Mouse (Mus musculus) neural tube, postnatal 0 days (tissue): Measurements from ENCODE around the gene Bcl2l12. TPM values are rescaled to one million over a fixed set of nuclear protein-coding genes. Genes with fewer than 3 reads are reported as not detected.

Source experiments
- microRNA-seq: library from miRNA; unstranded; fragments of <30 nt; microRNA quantifications from one replicate; pipeline ENCODE4, GENCODE M21; 2016
- polyA plus RNA-seq: library from polyadenylated mRNA; unstranded; fragments of >200 nt; fragmentation: Nextera tagmentation; extraction: Ambion mirVana; gene quantifications from 2 replicates; pipeline ENCODE4 v1.2.1, GENCODE M21; 2015

Bcl2l12 gene
- 9.2 and 11.8 TPM in 2 replicates for polyA plus RNA-seq

GRCm38 (mm10) chr7:44998501-44998955 lies at the start of gene Bcl2l12:
Gene Bcl2l12 (minus strand): TSS chr7:44998712.

GRCm38 (mm10) chr7:45017242-45018061 lies 18.9 kb upstream of the Bcl2l12 start, which contains the start of gene Rras:
Gene Rras (plus strand): TSS chr7:45017961.

GRCm38 (mm10) chr7:45015957-45016612 lies 17.6 kb upstream of the Bcl2l12 start, which contains the start of gene Scaf1:
Gene Scaf1 (minus strand): TSS chr7:45016363.

GRCm38 (mm10) chr7:44997231-44997939 lies 1.1 kb downstream of the Bcl2l12 start, which contains the start of gene Irf3:
Gene Irf3 (plus strand): TSS chr7:44997648.

GRCm38 (mm10) chr7:44986192-44986878 lies 12.2 kb downstream of the Bcl2l12 start, which contains the start of gene Prmt1:
Gene Prmt1 (minus strand): TSS chr7:44986568.

GRCm38 (mm10) chr7:44974383-44975116 lies 24.0 kb downstream of the Bcl2l12 start, which contains the start of gene Cpt1c:
Gene Cpt1c (minus strand): TSS chr7:44974851.

GRCm38 (mm10) chr7:44942904-44943303 lies 55.6 kb downstream of the Bcl2l12 start, which contains the start of gene Tsks:
Gene Tsks (plus strand): TSS chr7:44943204.

Small RNAs within 50 kb of the gene (microRNA-seq; reads per million reads assigned to microRNA genes)
- not detected for gene Mir7054

Other genes starting within 250 kb of the Bcl2l12 start
- 0.77 and 0.92 TPM in 2 replicates for gene Zfp473, start 247.7 kb downstream of the Bcl2l12 start, polyA plus RNA-seq
- gene Nup62, start 182.6 kb downstream of the Bcl2l12 start, polyA plus RNA-seq, result 30.3 and 34.3 TPM in 2 replicates
- gene Il4i1, start 182.3 kb downstream of the Bcl2l12 start, polyA plus RNA-seq, result 0.65 and 0.75 TPM in 2 replicates
- 4.6 TPM in 2 replicates for gene Atf5, start 182.1 kb downstream of the Bcl2l12 start, polyA plus RNA-seq
- 90.2 and 91.0 TPM in 2 replicates for gene Akt1s1, start 149.7 kb downstream of the Bcl2l12 start, polyA plus RNA-seq
- gene Tbc1d17, start 149.6 kb downstream of the Bcl2l12 start, polyA plus RNA-seq, result 103 and 107 TPM in 2 replicates
- 27.6 and 30.9 TPM in 2 replicates for gene Pnkp, start 141.6 kb downstream of the Bcl2l12 start, polyA plus RNA-seq
- 473 and 497 TPM in 2 replicates for gene Ptov1, start 128.9 kb downstream of the Bcl2l12 start, polyA plus RNA-seq
- gene Med25, start 106.0 kb downstream of the Bcl2l12 start, polyA plus RNA-seq, result 102 and 116 TPM in 2 replicates
- 15.0 and 17.1 TPM in 2 replicates for gene Fuz, start 102.6 kb downstream of the Bcl2l12 start, polyA plus RNA-seq
- gene Ap2a1, start 69.2 kb downstream of the Bcl2l12 start, polyA plus RNA-seq, result 115 and 126 TPM in 2 replicates
- 0.13 and 0.25 TPM in 2 replicates for gene Tsks, start 55.5 kb downstream of the Bcl2l12 start, polyA plus RNA-seq
- gene Cpt1c, start 23.9 kb downstream of the Bcl2l12 start, polyA plus RNA-seq, result 47.3 and 54.4 TPM in 2 replicates
- 421 and 486 TPM in 2 replicates for gene Prmt1, start 12.1 kb downstream of the Bcl2l12 start, polyA plus RNA-seq
- gene Irf3, start 1.1 kb downstream of the Bcl2l12 start, polyA plus RNA-seq, result 39.9 and 41.6 TPM in 2 replicates
- 46.4 and 54.3 TPM in 2 replicates for gene Scaf1, start 17.7 kb upstream of the Bcl2l12 start, polyA plus RNA-seq
- gene Rras, start 19.2 kb upstream of the Bcl2l12 start, polyA plus RNA-seq, result 19.6 and 25.6 TPM in 2 replicates
- 9.7 and 11.6 TPM in 2 replicates for gene Prr12, start 54.2 kb upstream of the Bcl2l12 start, polyA plus RNA-seq
- gene Nosip, start 63.7 kb upstream of the Bcl2l12 start, polyA plus RNA-seq, result 59.8 and 66.5 TPM in 2 replicates
- gene Prrg2, start 64.0 kb upstream of the Bcl2l12 start, polyA plus RNA-seq, result 14.7 and 15.8 TPM in 2 replicates
- gene Rcn3, start 93.5 kb upstream of the Bcl2l12 start, polyA plus RNA-seq, result 57.0 and 59.7 TPM in 2 replicates
- 50.0 and 59.6 TPM in 2 replicates for gene Fcgrt, start 105.1 kb upstream of the Bcl2l12 start, polyA plus RNA-seq
- 748 and 784 TPM in 2 replicates for gene Rps11, start 125.7 kb upstream of the Bcl2l12 start, polyA plus RNA-seq
- gene Rpl13a, start 130.0 kb upstream of the Bcl2l12 start, polyA plus RNA-seq, result 715 and 776 TPM in 2 replicates
- gene Gm45713, start 137.5 kb upstream of the Bcl2l12 start, polyA plus RNA-seq, result 0.63 TPM in 1 of 2 replicates, not detected in the other
- gene Flt3l, start 137.7 kb upstream of the Bcl2l12 start, polyA plus RNA-seq, result 2.4 and 2.9 TPM in 2 replicates
- 63.5 and 72.6 TPM in 2 replicates for gene Pih1d1, start 155.6 kb upstream of the Bcl2l12 start, polyA plus RNA-seq
- 14.5 and 17.7 TPM in 2 replicates for gene Aldh16a1, start 155.9 kb upstream of the Bcl2l12 start, polyA plus RNA-seq
- gene Slc17a7, start 165.2 kb upstream of the Bcl2l12 start, polyA plus RNA-seq, result 0.29 and 1.2 TPM in 2 replicates
- not detected in 2 replicates for gene Gfy, start 180.9 kb upstream of the Bcl2l12 start, polyA plus RNA-seq
- gene Pth2, start 182.3 kb upstream of the Bcl2l12 start, polyA plus RNA-seq, result not detected in 2 replicates
- gene Ccdc155, start 206.2 kb upstream of the Bcl2l12 start, polyA plus RNA-seq, result 0.42 and 0.50 TPM in 2 replicates
- gene Dkkl1, start 213.4 kb upstream of the Bcl2l12 start, polyA plus RNA-seq, result 27.6 and 29.1 TPM in 2 replicates
- 18.3 and 18.6 TPM in 2 replicates for gene Tead2, start 217.0 kb upstream of the Bcl2l12 start, polyA plus RNA-seq
- gene Cd37, start 240.4 kb upstream of the Bcl2l12 start, polyA plus RNA-seq, result 3.1 and 4.6 TPM in 2 replicates
- gene Slc6a16, start 242.4 kb upstream of the Bcl2l12 start, polyA plus RNA-seq, result 2.2 and 2.6 TPM in 2 replicates